Mouse (Mus musculus): Measurements from ENCODE around the gene Clec12a.

Gene Clec12a

DNA sequence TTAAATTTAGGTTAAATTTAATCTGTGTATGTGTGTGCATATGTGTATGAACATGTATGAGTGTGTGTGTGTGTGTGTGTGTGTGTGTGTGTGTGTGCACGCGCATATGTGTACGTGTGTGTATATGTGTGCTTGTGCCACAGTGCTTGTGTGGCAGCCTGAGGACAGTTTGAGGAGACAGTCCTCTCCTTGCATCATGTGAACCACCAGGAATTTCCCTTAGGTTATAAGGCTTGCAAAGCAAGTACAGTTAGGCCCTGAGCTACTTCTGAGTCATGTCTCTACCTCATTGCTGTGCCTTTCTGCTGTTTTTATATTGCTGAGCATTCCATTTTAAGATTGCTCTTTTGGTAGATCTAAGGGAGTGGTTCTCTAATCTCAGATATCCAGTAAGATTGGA, 8.6 kb downstream of the Clec12a start:
- Histone ChIP-seq H3K27me3 (ENCODE audit: control insufficient read depth, insufficient read depth, low read length, poor library complexity, severe bottlenecking) (no peaks in the 10 kb centered on the region), H3K36me3 (ENCODE audit: control insufficient read depth, insufficient read depth, low read length, poor library complexity, severe bottlenecking) (0 out of 2 replicates have a peak, but pooled peaks cover 1% of the 10 kb centered on the region)
- DNase-seq (ENCODE audit: low read depth, low spot score) = peak; percentile 17

DNA sequence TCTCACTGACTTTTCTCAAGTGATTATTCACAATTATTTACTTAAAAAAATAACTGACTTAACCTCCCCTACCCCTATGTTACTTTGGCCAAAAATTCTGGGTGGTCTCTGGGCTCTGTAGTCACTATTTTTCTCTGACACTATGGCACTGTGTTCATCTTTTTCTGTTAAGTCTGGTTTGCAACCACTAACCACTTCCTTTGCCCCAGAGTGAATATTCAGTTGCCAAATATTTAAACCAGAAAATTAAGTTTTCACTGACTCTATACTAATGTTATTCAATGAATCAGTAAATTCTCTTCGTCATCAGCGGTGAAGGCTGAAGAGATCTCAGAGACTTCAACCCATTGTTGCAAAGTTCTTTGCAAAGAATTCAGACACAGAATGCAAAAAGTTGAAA, 13.3 kb downstream of the Clec12a start:
- DNase-seq (ENCODE audit: low read depth, low spot score) = no peak
- H3K27me3 ChIP-seq (ENCODE audit: control insufficient read depth, insufficient read depth, low read length, poor library complexity, severe bottlenecking) = no peaks in the 10 kb centered on the region
- H3K36me3 ChIP-seq (ENCODE audit: control insufficient read depth, insufficient read depth, low read length, poor library complexity, severe bottlenecking) = 0 out of 2 replicates have a peak, but pooled peaks cover 1% of the 10 kb centered on the region

DNA sequence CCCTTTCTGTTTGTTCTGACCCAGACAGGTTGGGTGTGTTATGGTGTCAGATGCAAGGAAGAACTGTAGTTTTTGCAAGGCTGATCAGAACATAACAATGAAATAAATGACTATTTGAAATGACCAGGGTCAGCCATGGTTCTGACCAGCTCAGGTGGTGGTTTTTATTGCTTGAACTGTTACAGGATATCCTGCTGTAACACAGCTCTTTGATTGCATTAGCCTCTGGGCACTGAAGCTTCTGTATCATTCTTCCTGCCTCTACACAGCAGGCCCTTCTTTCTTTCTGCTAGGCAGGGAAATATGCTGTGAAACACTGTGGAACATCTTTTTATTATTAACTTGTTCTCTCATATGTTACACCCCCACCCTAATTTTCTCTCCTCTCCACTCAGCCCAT, 13.9 kb downstream of the Clec12a start:
- DNase-seq (ENCODE audit: low read depth, low spot score) = no peak
- Histone ChIP-seq H3K36me3 (ENCODE audit: control insufficient read depth, insufficient read depth, low read length, poor library complexity, severe bottlenecking) (0 out of 2 replicates have a peak, but pooled peaks cover 1% of the 10 kb centered on the region), H3K27me3 (ENCODE audit: control insufficient read depth, insufficient read depth, low read length, poor library complexity, severe bottlenecking) (no peaks in the 10 kb centered on the region)

DNA sequence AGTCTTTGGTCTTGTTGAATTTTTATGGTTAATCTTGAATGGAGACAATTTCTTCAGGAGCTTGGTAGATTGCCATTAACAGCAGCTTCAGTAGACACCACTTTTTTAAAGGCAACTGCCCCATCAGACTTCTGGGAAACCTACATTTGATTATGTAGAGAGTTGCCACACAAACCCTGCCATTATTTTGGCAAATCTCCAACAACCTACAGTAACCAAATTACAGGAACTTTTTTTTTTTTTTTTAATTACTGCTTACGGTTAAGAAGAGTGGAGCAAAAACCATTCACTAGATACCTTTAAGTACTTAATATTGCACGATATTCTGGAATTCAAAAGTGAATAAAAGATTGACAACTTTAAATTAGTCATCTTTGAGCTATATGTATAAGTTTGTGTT, 17.0 kb downstream of the Clec12a start:
- no peak for DNase-seq (ENCODE audit: low read depth, low spot score)
- 0 out of 2 replicates have a peak, but pooled peaks cover under 1% of the 10 kb centered on the region for H3K36me3 ChIP-seq (ENCODE audit: control insufficient read depth, insufficient read depth, low read length, poor library complexity, severe bottlenecking)
- no peaks in the 10 kb centered on the region for H3K27me3 ChIP-seq (ENCODE audit: control insufficient read depth, insufficient read depth, low read length, poor library complexity, severe bottlenecking)

DNA sequence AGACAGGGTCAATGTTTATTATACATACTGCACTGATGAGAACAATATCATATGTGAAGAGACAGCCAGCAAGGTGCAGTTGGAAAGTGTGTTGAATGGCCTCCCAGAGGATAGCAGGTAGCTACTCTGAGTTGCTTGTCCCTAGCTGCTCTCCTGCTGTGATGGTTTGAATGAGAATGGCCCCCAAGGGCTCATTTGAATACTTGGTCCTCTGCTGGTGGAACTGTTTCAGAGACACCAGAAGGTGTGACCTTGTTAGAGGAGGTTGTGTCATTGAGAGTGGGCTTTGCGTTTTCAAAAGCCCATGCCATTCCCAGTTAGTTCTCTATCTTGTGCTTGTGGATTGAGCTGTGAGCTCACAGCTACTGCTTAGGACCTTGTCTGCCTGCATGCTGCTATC, 21.5 kb downstream of the Clec12a start:
- DNase-seq (ENCODE audit: low read depth, low spot score) = no peak
- H3K27me3 ChIP-seq (ENCODE audit: control insufficient read depth, insufficient read depth, low read length, poor library complexity, severe bottlenecking) = no peaks in the 10 kb centered on the region
- H3K36me3 ChIP-seq (ENCODE audit: control insufficient read depth, insufficient read depth, low read length, poor library complexity, severe bottlenecking) = no peaks in the 10 kb centered on the region

DNA sequence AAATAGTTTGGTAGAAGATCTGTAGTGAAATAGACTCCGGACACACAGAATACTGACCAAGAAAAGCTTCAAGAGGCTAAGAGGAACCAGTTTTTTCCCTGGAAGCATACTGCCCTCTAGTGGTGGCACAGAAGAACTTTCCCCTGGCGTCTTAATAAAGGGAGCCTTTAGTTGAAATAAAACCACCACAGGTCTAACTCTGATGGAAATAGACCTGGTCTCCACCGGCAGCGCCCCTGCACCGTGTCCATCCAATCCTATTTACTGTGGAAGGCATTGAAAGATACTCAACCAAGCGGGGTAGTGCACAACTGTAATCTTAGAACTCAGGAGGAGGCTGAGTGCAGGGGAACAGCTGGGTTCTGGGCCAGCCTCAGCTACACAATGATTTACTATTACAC, 23.5 kb downstream of the Clec12a start:
- peak; percentile 84 for DNase-seq (ENCODE audit: low read depth, low spot score)
- H3K27me3 ChIP-seq (ENCODE audit: control insufficient read depth, insufficient read depth, low read length, poor library complexity, severe bottlenecking) = no peaks in the 10 kb centered on the region; the same call in 1 of the 2 replicates
- H3K36me3 ChIP-seq (ENCODE audit: control insufficient read depth, insufficient read depth, low read length, poor library complexity, severe bottlenecking) = no peaks in the 10 kb centered on the region

DNA sequence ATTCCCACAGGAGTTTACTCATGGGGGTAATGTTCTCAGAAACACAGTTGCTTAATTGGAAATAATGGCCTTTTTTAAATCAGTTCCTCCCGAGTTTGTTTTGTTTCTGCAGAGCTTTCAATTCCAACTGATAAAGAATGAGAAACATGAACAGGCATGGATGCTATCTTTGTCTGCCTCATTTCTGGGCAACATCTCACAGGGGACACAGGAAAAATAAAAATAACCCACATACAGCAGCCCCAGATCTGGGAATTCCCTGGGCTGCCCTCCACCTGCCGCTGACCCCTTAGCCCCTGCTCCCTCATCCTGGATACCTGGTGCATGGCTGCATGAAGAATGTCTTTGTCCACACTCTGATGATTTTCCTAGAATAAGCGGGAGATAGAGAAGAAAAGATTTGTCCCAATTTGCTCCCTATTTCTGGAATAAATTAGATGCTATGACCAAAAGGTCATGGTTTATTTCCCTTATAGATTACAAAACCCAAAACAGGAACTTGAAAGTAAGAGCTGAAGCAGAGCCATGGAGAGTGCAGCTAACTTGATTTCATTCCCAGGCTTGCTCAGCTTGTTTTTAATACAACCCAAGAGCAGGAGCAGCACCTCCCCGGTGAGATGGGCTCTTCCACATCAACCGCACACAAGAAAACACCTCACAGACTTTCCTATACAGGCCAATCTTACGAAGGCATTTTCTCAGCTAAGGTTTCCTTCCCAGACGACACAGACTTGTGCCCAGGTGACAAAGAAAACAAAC, 27.1 kb downstream of the Clec12a start:
- DNase-seq (ENCODE audit: low read depth, low spot score) = peak; percentile 25
- Histone ChIP-seq H3K36me3 (ENCODE audit: control insufficient read depth, insufficient read depth, low read length, poor library complexity, severe bottlenecking) (no peaks in the 10 kb centered on the region), H3K27me3 (ENCODE audit: control insufficient read depth, insufficient read depth, low read length, poor library complexity, severe bottlenecking) (no peaks in the 10 kb centered on the region; the same call in 1 of the 2 replicates)

DNA sequence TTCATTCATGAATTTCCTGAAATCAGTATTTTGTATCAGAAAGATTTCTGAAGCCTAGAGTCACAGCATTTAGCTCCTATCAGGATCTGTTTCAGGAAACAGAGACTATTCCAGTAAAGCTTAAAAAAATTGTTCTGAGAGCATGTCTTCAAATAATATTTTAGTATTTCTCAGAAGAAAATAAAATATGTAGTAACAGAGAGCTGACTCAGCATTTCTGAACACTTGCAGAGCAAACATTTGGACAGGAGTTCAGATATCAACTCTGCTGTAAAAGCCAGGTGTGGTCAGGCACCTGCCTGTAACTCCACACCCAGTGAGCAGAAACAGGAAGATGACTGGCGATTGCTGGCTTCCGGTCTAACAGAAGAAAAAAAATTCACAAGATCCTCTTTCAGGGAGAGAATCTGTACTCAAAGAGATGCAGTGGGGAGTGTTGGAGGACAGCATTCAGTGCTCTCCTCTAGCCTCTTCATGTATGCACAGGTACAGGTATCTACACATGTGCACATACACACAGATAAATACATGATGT, 32.5 kb downstream of the Clec12a start:
- Histone ChIP-seq H3K36me3 (ENCODE audit: control insufficient read depth, insufficient read depth, low read length, poor library complexity, severe bottlenecking) (no peaks in the 10 kb centered on the region), H3K27me3 (ENCODE audit: control insufficient read depth, insufficient read depth, low read length, poor library complexity, severe bottlenecking) (no peaks in the 10 kb centered on the region)
- peak; percentile 69 for DNase-seq (ENCODE audit: low read depth, low spot score)

DNA sequence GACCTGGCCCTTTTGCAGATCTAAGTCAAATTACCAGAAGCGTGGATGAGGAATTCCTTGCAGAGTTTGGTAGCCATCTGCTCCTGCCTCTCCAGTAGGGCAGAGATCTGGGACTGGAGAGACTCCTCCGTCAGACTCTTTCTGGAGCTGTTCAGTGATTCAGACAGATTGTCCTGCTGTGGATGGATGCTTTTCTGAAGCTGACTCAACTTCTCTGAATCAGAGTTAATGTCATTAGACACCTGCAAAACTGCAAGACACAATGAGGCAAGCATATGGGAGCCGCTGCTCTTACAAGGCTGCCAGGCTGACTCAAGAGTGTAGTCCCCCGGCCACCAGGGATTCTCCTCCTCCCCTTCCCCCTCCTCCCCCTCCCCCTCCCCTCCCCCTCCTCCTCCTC, 38.0 kb downstream of the Clec12a start:
- no peaks in the 10 kb centered on the region for H3K27me3 ChIP-seq (ENCODE audit: control insufficient read depth, insufficient read depth, low read length, poor library complexity, severe bottlenecking)
- no peaks in the 10 kb centered on the region for H3K36me3 ChIP-seq (ENCODE audit: control insufficient read depth, insufficient read depth, low read length, poor library complexity, severe bottlenecking)
- no peak for DNase-seq (ENCODE audit: low read depth, low spot score)

DNA sequence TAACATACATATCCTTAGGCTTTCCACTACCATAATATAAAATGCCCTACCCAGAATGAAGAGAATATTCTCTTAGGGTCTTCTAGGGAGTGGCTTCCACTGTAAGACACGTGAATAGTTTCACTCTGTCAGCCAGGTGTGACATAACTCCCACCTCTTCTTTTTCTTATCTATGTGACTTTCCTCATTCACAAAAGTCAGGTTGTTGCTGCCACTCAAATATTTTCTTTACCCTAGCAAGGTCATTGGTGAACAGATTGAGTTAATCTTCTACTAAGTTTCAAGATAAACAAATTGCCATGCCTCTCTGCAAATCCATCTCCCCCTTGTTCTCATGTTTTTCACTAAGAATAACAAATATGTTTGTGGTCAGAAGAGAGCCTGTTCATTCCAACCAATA, 39.2 kb downstream of the Clec12a start:
- DNase-seq (ENCODE audit: low read depth, low spot score) = no peak
- Histone ChIP-seq H3K27me3 (ENCODE audit: control insufficient read depth, insufficient read depth, low read length, poor library complexity, severe bottlenecking) (no peaks in the 10 kb centered on the region), H3K36me3 (ENCODE audit: control insufficient read depth, insufficient read depth, low read length, poor library complexity, severe bottlenecking) (no peaks in the 10 kb centered on the region)

DNA sequence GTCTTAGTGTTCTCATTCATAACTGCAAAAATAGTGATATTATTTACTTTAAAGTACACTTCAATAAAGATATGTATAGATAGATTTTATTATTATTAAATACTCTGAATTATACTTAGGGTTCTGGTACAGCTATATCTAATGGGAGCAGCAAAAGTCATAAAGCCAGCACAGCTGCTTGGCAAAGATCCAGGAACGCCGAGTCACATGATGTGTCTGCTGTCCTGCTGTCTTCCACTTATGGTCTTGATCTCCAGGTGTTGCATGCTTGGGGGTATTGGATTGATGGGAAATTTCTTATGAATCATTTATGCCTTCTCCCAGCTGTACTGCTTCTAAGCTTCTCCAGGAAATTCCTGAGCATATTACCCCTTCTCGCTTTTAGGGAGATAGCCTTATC, 41.0 kb downstream of the Clec12a start:
- DNase-seq (ENCODE audit: low read depth, low spot score) = no peak
- Histone ChIP-seq H3K27me3 (ENCODE audit: control insufficient read depth, insufficient read depth, low read length, poor library complexity, severe bottlenecking) (no peaks in the 10 kb centered on the region), H3K36me3 (ENCODE audit: control insufficient read depth, insufficient read depth, low read length, poor library complexity, severe bottlenecking) (no peaks in the 10 kb centered on the region)

DNA sequence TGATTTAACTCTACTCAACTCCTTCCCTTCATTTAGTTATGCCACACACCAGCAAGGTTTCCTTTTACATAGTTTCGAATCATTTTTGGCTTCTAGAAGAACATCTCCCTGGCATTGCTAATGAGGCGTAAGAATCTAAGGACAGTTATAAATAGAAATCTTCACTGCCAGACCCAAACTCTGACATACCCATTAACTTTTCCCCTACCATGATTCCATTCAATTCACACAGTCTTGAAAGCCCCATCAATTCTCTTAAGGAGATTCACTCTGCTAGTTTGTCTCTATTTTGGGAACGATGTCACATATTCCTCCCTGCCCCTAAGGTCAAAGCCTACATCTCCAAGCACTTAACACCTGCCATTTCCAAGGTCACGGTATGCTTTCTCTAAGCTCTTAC, 42.5 kb downstream of the Clec12a start:
- H3K27me3 ChIP-seq (ENCODE audit: control insufficient read depth, insufficient read depth, low read length, poor library complexity, severe bottlenecking) = no peaks in the 10 kb centered on the region; the same call in 1 of the 2 replicates
- H3K36me3 ChIP-seq (ENCODE audit: control insufficient read depth, insufficient read depth, low read length, poor library complexity, severe bottlenecking) = no peaks in the 10 kb centered on the region
- no peak for DNase-seq (ENCODE audit: low read depth, low spot score)

DNA sequence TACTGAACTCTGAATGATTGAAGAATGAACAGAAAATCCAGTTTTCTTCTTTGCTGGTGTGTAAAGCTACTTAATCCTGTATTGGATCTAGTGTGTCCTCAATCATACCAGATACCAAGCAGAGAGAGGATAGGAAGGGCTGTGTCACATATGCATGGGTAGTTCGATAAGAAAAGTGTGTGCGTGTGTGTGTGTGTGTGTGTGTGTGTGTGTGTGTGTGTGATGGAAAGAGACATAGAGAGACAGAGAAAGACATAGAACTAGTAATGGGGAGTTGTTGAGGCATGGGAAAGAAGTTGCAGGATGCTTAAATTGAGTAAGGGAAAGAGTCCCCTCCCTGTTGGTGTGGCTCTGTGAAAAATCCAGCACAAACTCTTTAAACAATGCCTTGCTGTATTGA, 43.3 kb downstream of the Clec12a start, which contains the start of gene Clec12b:
TSS of gene Clec12b (minus strand) at position 101 of the 400 bp plus-strand sequence.
- H3K36me3 ChIP-seq (ENCODE audit: control insufficient read depth, insufficient read depth, low read length, poor library complexity, severe bottlenecking) = no peaks in the 10 kb centered on the region
- no peak for DNase-seq (ENCODE audit: low read depth, low spot score)
- H3K27me3 ChIP-seq (ENCODE audit: control insufficient read depth, insufficient read depth, low read length, poor library complexity, severe bottlenecking) = no peaks in the 10 kb centered on the region; the same call in 1 of the 2 replicates

DNA sequence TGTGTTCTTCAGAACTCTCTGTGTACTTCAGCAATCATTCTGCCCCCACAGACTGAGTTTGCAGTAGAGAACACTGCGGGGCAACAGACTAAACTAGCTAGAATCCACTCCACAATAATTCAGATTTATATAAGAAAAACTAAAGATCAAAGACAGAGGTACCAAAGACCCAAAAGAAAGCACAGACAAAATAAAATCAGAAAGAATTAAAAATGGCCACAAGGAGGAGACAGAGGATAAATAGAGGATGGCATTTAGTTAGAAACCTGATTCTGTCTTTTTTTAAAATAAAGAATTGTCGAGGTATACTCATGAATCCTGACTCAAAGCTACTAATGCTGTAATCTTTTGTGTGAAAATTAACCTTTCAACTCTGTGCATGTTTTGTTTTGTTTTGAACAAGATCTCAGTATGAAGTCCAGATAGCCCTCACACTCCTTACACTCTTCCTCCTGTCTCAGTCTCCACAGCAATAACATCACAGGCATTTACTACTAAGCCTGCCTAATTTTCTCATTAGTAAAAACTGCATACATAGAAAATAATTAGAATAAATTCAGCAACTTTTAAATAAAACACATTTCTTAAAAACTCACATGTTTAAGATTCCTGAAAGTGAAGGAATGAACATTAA, 50.7 kb downstream of the Clec12a start:
- Histone ChIP-seq H3K27me3 (ENCODE audit: control insufficient read depth, insufficient read depth, low read length, poor library complexity, severe bottlenecking) (no peaks in the 10 kb centered on the region; the same call in 1 of the 2 replicates), H3K36me3 (ENCODE audit: control insufficient read depth, insufficient read depth, low read length, poor library complexity, severe bottlenecking) (no peaks in the 10 kb centered on the region)
- peak; percentile 59 for DNase-seq (ENCODE audit: low read depth, low spot score)

DNA sequence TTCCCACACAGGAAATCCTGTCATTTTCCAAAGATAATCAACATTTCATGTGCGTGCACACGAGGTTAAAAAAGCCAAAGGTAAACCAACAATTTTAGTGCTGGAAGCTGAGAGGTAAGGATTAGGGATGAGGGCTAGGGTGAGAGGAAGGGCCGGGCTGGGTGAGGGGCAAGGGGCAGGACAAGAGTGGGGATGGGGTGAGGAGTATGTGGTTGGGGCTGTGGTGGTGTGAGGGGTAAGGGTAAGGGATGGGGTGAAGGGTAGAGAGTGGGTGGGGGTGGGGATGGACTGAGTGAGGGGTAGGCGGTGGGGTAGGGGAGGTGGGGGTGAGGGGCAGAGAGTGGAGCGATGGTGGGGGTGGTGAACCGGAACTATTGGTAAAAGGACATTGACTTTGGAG, 51.2 kb downstream of the Clec12a start:
- H3K27me3 ChIP-seq (ENCODE audit: control insufficient read depth, insufficient read depth, low read length, poor library complexity, severe bottlenecking) = no peaks in the 10 kb centered on the region; the same call in 1 of the 2 replicates

More for the DNA sequence above, 51.2 kb downstream of the Clec12a start:
- no peaks in the 10 kb centered on the region for H3K36me3 ChIP-seq (ENCODE audit: control insufficient read depth, insufficient read depth, low read length, poor library complexity, severe bottlenecking)
- no peak for DNase-seq (ENCODE audit: low read depth, low spot score)

Measured in splenic B cell, adult 2 months (primary cell).